Mouse (Mus musculus): ENCODE measurements at regions not wholly inside any gene's neighbourhood (a gene's known extent, or its start where the extent isn't known, plus 50 kb on each side); places are given as distances from the start of the nearest gene placed in this dataset.
"Not testable (repeated sequence)": the region's sequence is repeated elsewhere in the genome, so short reads cannot be mapped to it uniquely, and the experiment has no call there.

- no peak for DNase-seq (ENCODE audit: low read depth, low spot score)
Measured at GRCm38 (mm10) chr14:86599511-86599910, 541.5 kb downstream of the Diaph3 start.

- no peak for DNase-seq (ENCODE audit: low read depth, low spot score)
Measured at GRCm38 (mm10) chr14:86588525-86588924, 552.5 kb downstream of the Diaph3 start.

DNA sequence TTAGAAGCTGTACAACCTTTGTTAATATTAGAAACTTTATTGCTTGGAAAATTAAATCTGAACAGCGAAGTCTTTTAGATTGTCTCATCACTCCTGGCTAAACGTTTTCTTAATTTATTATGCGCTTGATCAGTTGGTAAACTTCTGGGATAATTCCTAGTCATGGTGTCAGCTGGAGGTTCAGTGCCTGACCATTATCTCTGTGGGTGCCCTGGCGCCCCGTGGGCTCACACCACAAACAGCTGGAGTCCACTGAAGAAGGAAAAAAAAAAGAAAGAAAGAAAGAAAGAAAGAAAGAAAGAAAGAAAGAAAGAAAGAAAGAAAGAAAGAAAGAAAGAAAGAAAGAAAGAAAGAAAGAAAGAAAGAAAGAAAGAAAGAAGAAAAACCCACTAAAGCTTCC lies 555.1 kb downstream of the Diaph3 start:
- DNase-seq (ENCODE audit: low read depth, low spot score), result not testable (repeated sequence)

GRCm38 (mm10) chr14:86562728-86563127 lies 578.3 kb downstream of the Diaph3 start:
- peak; percentile 3 for DNase-seq (ENCODE audit: low read depth, low spot score)

GRCm38 (mm10) chr14:86537992-86538391 lies 603.0 kb downstream of the Diaph3 start:
- DNase-seq (ENCODE audit: low read depth, low spot score), result no peak

GRCm38 (mm10) chr14:86536341-86537027 lies 604.6 kb downstream of the Diaph3 start:
- DNase-seq (ENCODE audit: low read depth, low spot score), result no peak

- no peak for DNase-seq (ENCODE audit: low read depth, low spot score)
Measured at GRCm38 (mm10) chr14:86510408-86510807, 630.6 kb downstream of the Diaph3 start.

DNA sequence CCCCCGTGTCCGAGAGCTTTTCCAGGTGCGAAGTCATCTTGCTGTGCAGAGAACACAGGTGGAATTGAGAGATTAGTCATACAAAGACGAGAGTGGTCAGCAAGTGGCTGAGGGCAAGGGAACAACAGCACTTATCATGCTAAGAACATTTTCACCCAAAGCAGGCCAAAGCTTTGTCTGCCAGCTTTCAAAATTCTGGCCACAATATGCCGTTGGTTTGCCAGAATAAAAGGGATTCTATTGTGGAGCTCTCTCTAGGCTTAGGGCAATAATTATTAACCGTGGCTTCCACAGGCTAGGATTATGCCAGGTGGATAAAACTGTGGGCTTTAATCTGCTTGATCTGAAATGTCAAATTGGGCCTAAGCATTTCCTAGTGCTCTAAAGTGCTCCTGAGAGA lies 631.3 kb downstream of the Diaph3 start:
- no peak for DNase-seq (ENCODE audit: low read depth, low spot score)

DNA sequence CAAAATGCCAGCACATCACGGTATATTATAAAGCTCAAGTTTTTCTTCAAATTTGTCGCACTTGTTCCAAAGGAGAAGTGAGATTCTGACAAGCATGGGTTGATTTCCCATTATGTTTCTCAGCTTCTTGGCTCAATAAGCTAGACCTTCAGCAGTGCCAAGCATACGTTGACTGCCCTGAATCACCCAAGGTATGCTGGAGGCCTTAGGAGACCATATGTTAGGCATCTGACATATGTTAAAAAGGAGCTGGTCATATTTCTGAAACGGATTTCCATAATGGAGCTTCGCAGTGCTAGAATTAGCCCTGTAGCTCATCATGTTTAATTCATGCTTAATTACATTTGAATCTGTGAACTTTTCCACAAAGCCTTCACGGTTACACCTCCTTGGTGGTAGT lies 634.7 kb downstream of the Diaph3 start:
- no peak for DNase-seq (ENCODE audit: low read depth, low spot score)

- DNase-seq (ENCODE audit: low read depth, low spot score), result no peak
Measured at GRCm38 (mm10) chr14:86490826-86491225, 650.2 kb downstream of the Diaph3 start.

- DNase-seq (ENCODE audit: low read depth, low spot score), result no peak
Measured at GRCm38 (mm10) chr14:86489872-86490631, 651.0 kb downstream of the Diaph3 start.

DNA sequence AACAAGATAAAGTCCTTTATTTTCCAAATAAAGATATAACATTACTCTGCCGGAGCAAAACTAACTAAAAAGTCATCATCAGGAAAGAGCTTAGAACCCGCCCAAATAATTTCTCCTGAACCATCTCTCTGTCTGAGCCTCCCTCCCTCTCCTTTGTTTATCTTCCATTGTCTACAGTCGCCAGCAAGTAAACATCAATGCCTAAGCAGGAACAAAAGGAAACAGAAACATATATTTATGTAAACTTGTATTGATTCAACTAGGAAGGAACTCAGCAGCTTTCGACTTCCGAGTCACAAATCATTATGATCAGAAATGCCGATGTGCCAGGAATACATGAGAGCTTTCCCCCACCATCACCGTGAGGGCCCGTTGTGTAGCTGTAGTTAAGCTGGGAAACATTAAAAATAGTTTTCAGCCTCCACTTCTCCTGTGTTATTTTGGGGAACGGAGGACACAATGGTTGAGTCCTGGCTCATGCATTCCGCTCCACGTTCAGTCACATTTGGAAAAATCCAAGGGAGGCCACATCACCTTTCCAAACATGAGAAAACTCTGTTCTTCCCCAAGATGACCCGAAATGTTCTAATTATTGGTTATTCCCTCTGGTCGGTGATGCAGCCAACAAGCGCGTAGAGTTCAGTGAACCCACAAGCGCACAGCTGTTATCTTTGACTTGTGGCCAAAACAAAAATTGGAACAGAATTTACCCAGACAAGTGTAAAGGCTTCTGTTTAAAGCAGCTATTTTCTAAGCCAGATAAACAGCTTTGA lies 651.8 kb downstream of the Diaph3 start:
- DNase-seq (ENCODE audit: low read depth, low spot score), result no peak

- DNase-seq (ENCODE audit: low read depth, low spot score), result no peak
Measured at GRCm38 (mm10) chr14:86487285-86487897, 653.6 kb downstream of the Diaph3 start.

DNA sequence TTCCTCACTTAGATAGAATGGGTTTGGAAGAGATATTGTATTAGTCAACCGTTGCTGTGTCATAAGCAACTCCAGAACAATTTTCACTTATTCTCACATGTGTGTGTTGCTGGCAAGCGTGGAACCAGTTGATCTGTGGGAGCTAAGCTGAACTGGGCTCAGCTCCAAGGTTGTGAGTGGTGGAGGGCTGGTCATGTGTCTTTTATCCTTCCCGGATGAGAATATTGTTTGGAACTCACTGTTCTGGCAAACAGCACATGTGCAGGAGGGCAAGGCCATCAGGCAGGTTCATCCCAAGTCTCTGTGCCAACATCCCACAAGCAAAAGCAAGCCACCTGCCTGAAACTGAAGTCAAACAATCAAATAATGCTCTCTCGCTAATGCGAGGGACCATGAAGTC lies 656.8 kb downstream of the Diaph3 start:
- no peak for DNase-seq (ENCODE audit: low read depth, low spot score)

DNA sequence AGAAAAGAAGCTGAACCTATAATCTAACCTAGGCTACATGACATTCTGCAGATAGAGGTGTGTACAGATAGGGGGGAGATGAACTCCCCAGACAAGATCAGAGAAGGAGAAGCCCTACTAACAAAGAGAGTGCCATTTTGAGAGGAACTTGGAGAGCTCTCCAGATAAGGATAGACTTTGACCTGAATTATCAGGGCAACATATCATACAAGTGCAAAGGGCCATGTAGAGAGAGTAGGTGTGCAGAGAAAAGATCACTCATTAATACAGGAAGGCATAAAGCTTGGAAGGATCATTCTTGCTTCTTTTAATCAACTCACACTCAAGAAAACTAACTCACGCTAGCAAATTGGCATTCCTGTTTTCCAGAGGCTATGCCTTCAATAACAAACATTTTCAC lies 667.4 kb downstream of the Diaph3 start:
- DNase-seq (ENCODE audit: low read depth, low spot score), result no peak

DNA sequence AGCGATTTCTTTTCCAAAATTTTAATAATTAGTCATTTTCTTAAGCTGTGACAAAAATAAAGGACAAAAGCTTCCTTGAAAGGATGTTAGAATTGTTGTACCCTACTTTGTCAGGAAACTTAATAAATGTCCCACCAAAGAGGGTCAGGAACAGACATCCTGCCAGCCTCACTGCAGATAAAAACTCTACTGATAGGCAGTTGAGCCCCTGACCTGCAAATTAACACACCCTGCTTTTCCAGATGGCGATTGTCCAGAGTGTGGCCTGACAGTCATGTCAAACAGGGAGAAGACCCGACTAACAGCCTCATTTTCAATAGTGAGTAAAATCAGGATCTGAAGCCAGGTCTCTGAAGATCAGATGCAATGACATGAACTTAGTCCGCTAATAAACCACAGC lies 670.6 kb downstream of the Diaph3 start:
- no peak for DNase-seq (ENCODE audit: low read depth, low spot score)

GRCm38 (mm10) chr14:86467886-86468463 lies 673.1 kb downstream of the Diaph3 start:
- DNase-seq (ENCODE audit: low read depth, low spot score), result no peak

DNA sequence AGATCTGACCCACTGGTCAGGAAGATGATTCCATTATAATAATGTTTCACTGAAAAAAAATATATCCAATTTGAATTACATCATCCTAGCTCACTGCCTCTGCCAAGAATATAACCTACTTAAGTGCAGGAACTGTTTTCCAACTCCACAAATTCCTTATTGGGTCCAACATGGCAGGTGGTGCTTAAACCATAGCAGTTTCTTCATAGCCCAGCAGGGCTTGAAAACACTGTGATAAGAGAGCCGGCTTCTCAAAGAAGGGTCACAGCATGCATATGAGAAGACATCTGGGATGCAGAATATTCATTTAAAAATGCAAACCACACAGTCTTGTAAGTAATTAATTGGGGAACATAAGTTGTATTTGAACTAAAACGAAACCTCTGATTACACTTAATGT lies 677.6 kb downstream of the Diaph3 start:
- DNase-seq (ENCODE audit: low read depth, low spot score), result no peak

DNA sequence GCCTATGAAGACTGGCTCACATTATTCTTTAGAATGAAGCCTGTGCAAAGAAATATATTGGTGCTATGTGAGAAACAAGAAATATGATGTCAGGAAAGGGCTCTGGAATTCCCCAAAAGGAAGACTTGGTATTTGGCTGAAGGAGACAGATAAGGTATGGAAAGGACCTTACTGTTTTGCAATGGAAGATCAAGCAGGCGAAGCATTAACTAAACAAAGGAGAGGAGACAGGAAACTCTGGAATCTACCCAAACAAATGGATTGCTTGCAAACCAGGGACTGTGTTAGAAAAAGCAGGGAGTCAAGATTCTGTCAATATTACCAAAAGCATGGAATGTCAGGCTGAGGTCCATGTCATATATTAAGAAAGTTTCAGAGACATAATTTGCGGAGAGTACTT lies 687.9 kb downstream of the Diaph3 start:
- DNase-seq (ENCODE audit: low read depth, low spot score), result no peak

GRCm38 (mm10) chr14:86450616-86451015 lies 690.4 kb downstream of the Diaph3 start:
- no peak for DNase-seq (ENCODE audit: low read depth, low spot score)

DNA sequence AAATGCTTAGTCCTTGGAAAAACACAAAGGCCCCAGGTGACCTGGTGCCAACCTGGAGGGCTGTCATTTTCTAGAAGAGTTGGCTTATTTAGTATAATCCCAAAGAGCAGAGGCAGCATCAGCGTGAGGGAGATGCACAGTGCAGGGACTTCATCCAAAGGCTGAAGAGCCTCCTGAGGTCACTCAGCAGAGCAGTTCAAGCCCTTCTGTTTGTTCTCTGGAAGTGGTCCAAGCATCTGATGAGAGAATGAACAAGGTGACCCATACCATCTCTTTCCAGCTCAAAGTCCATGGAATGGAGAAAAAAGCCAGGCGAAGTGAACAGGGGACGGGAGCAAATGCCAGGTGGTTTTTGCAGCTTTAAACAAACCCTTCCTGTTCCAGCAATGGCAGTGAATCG lies 695.9 kb downstream of the Diaph3 start:
- no peak for DNase-seq (ENCODE audit: low read depth, low spot score)
